Mouse (Mus musculus) gastrocnemius, adult 2 months (tissue): Measurements from ENCODE around the gene Sipa1. TPM values are rescaled to one million over a fixed set of nuclear protein-coding genes. Genes with fewer than 3 reads are reported as not detected.
A peak's percentile ranks its signal among the peaks of the same experiment; 100 is the strongest.

ENCODE experiments used
- DNase-seq: peaks from one replicate; pipeline ENCODE4 v3.0.0; 2022
- H3K27ac ChIP-seq: fragments of 200-600 bp; 2 replicates; pipeline ENCODE4 v1.8.1; 2022; ENCODE audit warnings: mild to moderate bottlenecking
- H3K4me3 ChIP-seq: fragments of 200-600 bp; 2 replicates; pipeline ENCODE4 v1.8.1; 2022; ENCODE audit warnings: mild to moderate bottlenecking, moderate library complexity
- CTCF ChIP-seq: fragments of 200-600 bp; IDR thresholded peaks from 2 replicates; pipeline ENCODE4 v1.8.1; 2022; ENCODE audit warnings: antibody characterized with exemption, mild to moderate bottlenecking, moderate library complexity
- intact Hi-C: fragments of 180-260 bp; cut with DNase I; formaldehyde crosslinking; loops from one replicate; pipeline ENCODE4 v1.15.1; 2025
- long read RNA-seq, 2 experiments: library from polyadenylated mRNA; stranded (forward); transcript quantifications; one replicate each; pipeline ENCODE4 v2.0.0; 2021
- total RNA-seq, 2 experiments: library from RNA; stranded (reverse); gene quantifications; 2 replicates each; pipeline ENCODE4 v1.2.3; 2021

The Sipa1 gene
- 10 to 100 TPM in 1 of 2 experiments, 1 to 10 TPM in 1; 10.0 to 11.0 TPM for total RNA-seq
- long read RNA-seq, experiment 1, transcript Sipa1-203 (17 exons, 3,584 nt): major isoform, 5 of 28 reads
- long read RNA-seq, experiment 1, partial matches to known transcripts: 3 of 28 reads
- long read RNA-seq, experiment 1, other reads (novel, unspliced or antisense): 16 of 28 reads
- long read RNA-seq, experiment 2, transcript Sipa1-203 (17 exons, 3,584 nt): major isoform, 7 of 20 reads
- long read RNA-seq, experiment 2, transcript Sipa1-204 (16 exons, 3,583 nt): minor isoform, 5 of 20 reads
- long read RNA-seq, experiment 2, partial matches to known transcripts: 5 of 20 reads
- long read RNA-seq, experiment 2, other reads (novel, unspliced or antisense): 3 of 20 reads

GRCm38 (mm10) chr19:5662981-5663913 lies at the start of gene Sipa1:
Gene Sipa1 (minus strand): TSS chr19:5663707.
- peak; percentile 95 for DNase-seq
- H3K4me3 ChIP-seq: peak within 1 kb of the TSS; percentile 83
- H3K27ac ChIP-seq: peak within 1 kb of the TSS; percentile 81
- TF ChIP-seq CTCF: no peak
- intact Hi-C loops: no loop called here

GRCm38 (mm10) chr19:5713255-5713654 lies 49.7 kb upstream of the Sipa1 start:
- Histone ChIP-seq H3K27ac (peak overlapping the region; percentile 84), H3K4me3 (peak overlapping the region; percentile 62)
- TF ChIP-seq CTCF: no peak
- intact Hi-C loops: loop anchor here (1.0 kb wide), 1 partner anchor 11 kb away; no protein-coding TSS in a partner anchor
- no peak for DNase-seq

- no peak for TF ChIP-seq CTCF
- H3K27ac ChIP-seq: peak overlapping the region; percentile 84
- intact Hi-C loops: loop anchor here (1.0 kb wide), 2 partner anchors 15 to 68 kb away; no protein-coding TSS in a partner anchor
- H3K4me3 ChIP-seq: peak overlapping the region; percentile 62; the same call in 1 of the 2 replicates
- DNase-seq: no peak
Observed at GRCm38 (mm10) chr19:5711907-5712460, 48.5 kb upstream of the Sipa1 start.

- H3K4me3 ChIP-seq: peak overlapping the region; percentile 62; the same call in 1 of the 2 replicates
- intact Hi-C loops: loop anchor here (1.0 kb wide), 2 partner anchors 16 to 69 kb away; no protein-coding TSS in a partner anchor
- peak overlapping the region; percentile 84 for H3K27ac ChIP-seq
- DNase-seq: peak; percentile 82
- peak; percentile 92 for TF ChIP-seq CTCF
Observed at GRCm38 (mm10) chr19:5711218-5711617, 47.7 kb upstream of the Sipa1 start.

GRCm38 (mm10) chr19:5710581-5710980 lies 47.1 kb upstream of the Sipa1 start:
- H3K27ac ChIP-seq: peak overlapping the region; percentile 84
- intact Hi-C loops: no loop called here
- DNase-seq: no peak
- H3K4me3 ChIP-seq: peak overlapping the region; percentile 23; the same call in 1 of the 2 replicates
- TF ChIP-seq CTCF: no peak

GRCm38 (mm10) chr19:5710068-5710467 lies 46.6 kb upstream of the Sipa1 start:
- H3K4me3 ChIP-seq: peak overlapping the region; percentile 23; the same call in 1 of the 2 replicates
- intact Hi-C loops: no loop called here
- DNase-seq: peak; percentile 72
- TF ChIP-seq CTCF: no peak
- H3K27ac ChIP-seq: peak overlapping the region; percentile 84

- Histone ChIP-seq H3K4me3 (no peak overlapping the region), H3K27ac (peak overlapping the region; percentile 29)
- DNase-seq: no peak
- TF ChIP-seq CTCF: no peak
- intact Hi-C loops: loop anchor here (10.0 kb wide), 1 partner anchor 160 kb away; no protein-coding TSS in a partner anchor
Observed at GRCm38 (mm10) chr19:5704801-5705571, 41.5 kb upstream of the Sipa1 start.

GRCm38 (mm10) chr19:5704163-5704800 lies 40.8 kb upstream of the Sipa1 start, which contains the start of gene Kcnk7:
Gene Kcnk7 (plus strand): TSS chr19:5704367.
- DNase-seq: no peak
- no peak for TF ChIP-seq CTCF
- Histone ChIP-seq H3K4me3 (no peak within 1 kb of the TSS), H3K27ac (peak within 1 kb of the TSS; percentile 29)
- intact Hi-C loops: loop anchor here (10.0 kb wide), 1 partner anchor 161 kb away; no protein-coding TSS in a partner anchor

- intact Hi-C loops: no loop called here
- DNase-seq: no peak
- no peak overlapping the region for H3K4me3 ChIP-seq
- H3K27ac ChIP-seq: no peak overlapping the region
- TF ChIP-seq CTCF: no peak
Observed at GRCm38 (mm10) chr19:5695849-5696462, 32.4 kb upstream of the Sipa1 start.

- no peak for DNase-seq
- H3K27ac ChIP-seq: peak overlapping the region; percentile 95
- TF ChIP-seq CTCF: no peak
- H3K4me3 ChIP-seq: peak overlapping the region; percentile 82
- intact Hi-C loops: no loop called here
Observed at GRCm38 (mm10) chr19:5693801-5694200, 30.3 kb upstream of the Sipa1 start.
